Mouse (Mus musculus) forebrain, embryonic 12.5 days (tissue): ENCODE measurements around the gene Spats2. TPM values are rescaled to one million over a fixed set of nuclear protein-coding genes. Genes with fewer than 3 reads are reported as not detected.

Experiments
- ATAC-seq: fragments of 200-750 bp; cut with Nextera tagmentation; 2 replicates; pipeline ENCODE4 v1.8.0; 2017; ENCODE audit warnings: moderate TSS enrichment; ENCODE audit not compliant: low FRiP score
- H3K27ac ChIP-seq: fragments of 300-500 bp; sonication (generic); 2 replicates; pipeline ENCODE4 v1.5.1; 2016; ENCODE audit warnings: mild to moderate bottlenecking
- H3K27me3 ChIP-seq: fragments of 300-500 bp; sonication (generic); 2 replicates; pipeline ENCODE4 v1.6.1; 2016; ENCODE audit warnings: mild to moderate bottlenecking
- H3K36me3 ChIP-seq: fragments of 300-500 bp; sonication (generic); replicated peaks from 2 replicates; pipeline ENCODE4 v1.6.1; 2016; ENCODE audit warnings: mild to moderate bottlenecking
- H3K4me1 ChIP-seq: fragments of 300-500 bp; sonication (generic); 2 replicates; pipeline ENCODE4 v1.6.1; 2016
- H3K4me2 ChIP-seq: fragments of 300-500 bp; sonication (generic); 2 replicates; pipeline ENCODE4 v1.6.1; 2016; ENCODE audit warnings: mild to moderate bottlenecking, moderate library complexity
- H3K4me3 ChIP-seq: fragments of 300-500 bp; sonication (generic); replicated peaks from 2 replicates; pipeline ENCODE4 v1.5.1; 2016; ENCODE audit warnings: mild to moderate bottlenecking
- H3K9ac ChIP-seq: fragments of 300-500 bp; sonication (generic); 2 replicates; pipeline ENCODE4 v1.6.1; 2016; ENCODE audit warnings: mild to moderate bottlenecking
- H3K9me3 ChIP-seq: fragments of 300-500 bp; sonication (generic); 2 replicates; pipeline ENCODE4 v1.6.1; 2016
- WGBS: fragments of 180-500 bp; shearing (Covaris S2); methylation state at CpG from one replicate; pipeline ENCODE4 v1.1.7; 2016; 5-methylcytosine and 5-hydroxymethylcytosine counted together
- polyA plus RNA-seq: library from polyadenylated mRNA; unstranded; fragments of >200 nt; fragmentation: Nextera tagmentation; extraction: Ambion mirVana; gene quantifications from 2 replicates; pipeline ENCODE4 v1.2.1, GENCODE M21; 2016

Gene Spats2
- polyA plus RNA-seq, 1 experiment from 2014 or later, result 69.8 TPM

- Histone ChIP-seq H3K4me1 (peaks cover 57% of the 10 kb centered on the region), H3K9ac (no peak overlapping the region), H3K4me3 (no peak overlapping the region), H3K9me3 (no peaks in the 10 kb centered on the region), H3K4me2 (peak overlapping the region; percentile 46; the same call in 1 of the 2 replicates), H3K27me3 (peaks cover 99% of the 10 kb centered on the region), H3K27ac (no peak overlapping the region), H3K36me3 (no peaks in the 10 kb centered on the region)
- WGBS, result 9% methylated on average over 14 of the region's 14 CpGs
- ATAC-seq, result no peak
Measured at GRCm38 (mm10) chr15:99089069-99089468, 36.6 kb upstream of the Spats2 start.

- Histone ChIP-seq H3K9me3 (no peaks in the 10 kb centered on the region), H3K4me2 (peak within 1 kb of the TSS; percentile 86)
Measured at GRCm38 (mm10) chr15:99092870-99093269, 32.8 kb upstream of the Spats2 start, which contains the start of gene Dnajc22. TSS of gene Dnajc22 (plus strand) at chr15:99093170.

GRCm38 (mm10) chr15:99093291-99094258 lies 32.1 kb upstream of the Spats2 start:
- peaks cover 81% of the 10 kb centered on the region for H3K4me1 ChIP-seq
- H3K27ac ChIP-seq, result peak overlapping the region; percentile 75
- no peaks in the 10 kb centered on the region for H3K9me3 ChIP-seq
- H3K36me3 ChIP-seq, result no peaks in the 10 kb centered on the region
- H3K9ac ChIP-seq, result peak overlapping the region; percentile 57
- 1% methylated on average over 56 of the region's 56 CpGs for WGBS
- H3K27me3 ChIP-seq, result peaks cover 98% of the 10 kb centered on the region
- ATAC-seq, result peak; percentile 50
- H3K4me2 ChIP-seq, result peak overlapping the region; percentile 86
- H3K4me3 ChIP-seq, result peak overlapping the region; percentile 47

More at GRCm38 (mm10) chr15:99092870-99093269, 32.8 kb upstream of the Spats2 start, which contains the start of gene Dnajc22:
- peak within 1 kb of the TSS; percentile 47 for H3K4me3 ChIP-seq
- peaks cover 81% of the 10 kb centered on the region for H3K4me1 ChIP-seq
- peak within 1 kb of the TSS; percentile 57 for H3K9ac ChIP-seq
- WGBS, result 17% methylated on average over 8 of the region's 8 CpGs
- peaks cover 98% of the 10 kb centered on the region for H3K27me3 ChIP-seq
- peak within 1 kb of the TSS; percentile 75 for H3K27ac ChIP-seq
- no peak for ATAC-seq
- no peaks in the 10 kb centered on the region for H3K36me3 ChIP-seq

- Histone ChIP-seq H3K27me3 (peaks cover 98% of the 10 kb centered on the region), H3K4me2 (peak overlapping the region; percentile 39), H3K36me3 (no peaks in the 10 kb centered on the region), H3K4me3 (peak overlapping the region; percentile 19; the same call in 1 of the 2 replicates), H3K4me1 (peaks cover 80% of the 10 kb centered on the region), H3K27ac (no peak overlapping the region), H3K9ac (no peak overlapping the region), H3K9me3 (no peaks in the 10 kb centered on the region)
- WGBS, result under 1% methylated on average over 27 of the region's 27 CpGs
- peak; percentile 57 for ATAC-seq
Measured at GRCm38 (mm10) chr15:99094631-99095270, 31.0 kb upstream of the Spats2 start.

- Histone ChIP-seq H3K4me3 (no peak overlapping the region), H3K4me1 (peaks cover 73% of the 10 kb centered on the region), H3K9me3 (no peaks in the 10 kb centered on the region), H3K27ac (no peak overlapping the region), H3K9ac (no peak overlapping the region), H3K36me3 (no peaks in the 10 kb centered on the region), H3K27me3 (peaks cover 98% of the 10 kb centered on the region), H3K4me2 (peak overlapping the region; percentile 39; the same call in 1 of the 2 replicates)
- no peak for ATAC-seq
- 9% methylated on average over 6 of the region's 6 CpGs for WGBS
Measured at GRCm38 (mm10) chr15:99095356-99095755, 30.4 kb upstream of the Spats2 start.

GRCm38 (mm10) chr15:99096061-99096793 lies 29.5 kb upstream of the Spats2 start:
- no peak overlapping the region for H3K27ac ChIP-seq
- peak overlapping the region; percentile 55; the same call in 1 of the 2 replicates for H3K9ac ChIP-seq
- peaks cover 96% of the 10 kb centered on the region for H3K27me3 ChIP-seq
- H3K9me3 ChIP-seq, result no peaks in the 10 kb centered on the region
- WGBS, result 2% methylated on average over 24 of the region's 24 CpGs
- peak overlapping the region; percentile 42 for H3K4me3 ChIP-seq
- H3K36me3 ChIP-seq, result no peaks in the 10 kb centered on the region
- peak overlapping the region; percentile 73 for H3K4me2 ChIP-seq
- no peak for ATAC-seq
- peaks cover 65% of the 10 kb centered on the region for H3K4me1 ChIP-seq

- Histone ChIP-seq H3K9ac (peak overlapping the region; percentile 55; the same call in 1 of the 2 replicates), H3K27ac (no peak overlapping the region), H3K9me3 (no peaks in the 10 kb centered on the region), H3K36me3 (no peaks in the 10 kb centered on the region), H3K27me3 (peaks cover 93% of the 10 kb centered on the region), H3K4me1 (peaks cover 62% of the 10 kb centered on the region), H3K4me3 (peak overlapping the region; percentile 42), H3K4me2 (peak overlapping the region; percentile 73)
- WGBS, result under 1% methylated on average over 52 of the region's 58 CpGs
- ATAC-seq, result no peak
Measured at GRCm38 (mm10) chr15:99096831-99097500, 28.8 kb upstream of the Spats2 start.

GRCm38 (mm10) chr15:99097840-99098492 lies 27.8 kb upstream of the Spats2 start:
- peak overlapping the region; percentile 42 for H3K4me3 ChIP-seq
- no peaks in the 10 kb centered on the region for H3K36me3 ChIP-seq
- H3K9ac ChIP-seq, result peak overlapping the region; percentile 26
- H3K4me2 ChIP-seq, result peak overlapping the region; percentile 73
- H3K9me3 ChIP-seq, result no peaks in the 10 kb centered on the region
- H3K27ac ChIP-seq, result 0 out of 2 replicates have a peak overlapping the region, but pooled peaks have one; percentile 1
- peaks cover 83% of the 10 kb centered on the region for H3K27me3 ChIP-seq
- H3K4me1 ChIP-seq, result peaks cover 58% of the 10 kb centered on the region
- 0 out of 2 replicates have a peak, but pooled peaks have one; percentile 27 for ATAC-seq
- under 1% methylated on average over 39 of the region's 39 CpGs for WGBS

- H3K4me2 ChIP-seq, result peak overlapping the region; percentile 73
- H3K9me3 ChIP-seq, result no peaks in the 10 kb centered on the region
- no peaks in the 10 kb centered on the region for H3K36me3 ChIP-seq
- no peak for ATAC-seq
- WGBS, result 1% methylated on average over 9 of the region's 9 CpGs
- H3K9ac ChIP-seq, result 0 out of 2 replicates have a peak overlapping the region, but pooled peaks have one; percentile 26
- peaks cover 52% of the 10 kb centered on the region for H3K4me1 ChIP-seq
- peak overlapping the region; percentile 42 for H3K4me3 ChIP-seq
- H3K27ac ChIP-seq, result no peak overlapping the region
- peaks cover 78% of the 10 kb centered on the region for H3K27me3 ChIP-seq
Measured at GRCm38 (mm10) chr15:99098493-99098861, 27.2 kb upstream of the Spats2 start.

- peak; percentile 41; the same call in 1 of the 2 replicates for ATAC-seq
- Histone ChIP-seq H3K4me1 (peaks cover 47% of the 10 kb centered on the region), H3K27me3 (peaks cover 73% of the 10 kb centered on the region), H3K9ac (no peak overlapping the region), H3K27ac (no peak overlapping the region), H3K36me3 (no peaks in the 10 kb centered on the region), H3K9me3 (no peaks in the 10 kb centered on the region), H3K4me2 (peak overlapping the region; percentile 73), H3K4me3 (no peak overlapping the region; the same call in 1 of the 2 replicates)
- WGBS, result 1% methylated on average over 15 of the region's 15 CpGs
Measured at GRCm38 (mm10) chr15:99099139-99099556, 26.6 kb upstream of the Spats2 start.

- no peak for ATAC-seq
- Histone ChIP-seq H3K4me1 (peaks cover 42% of the 10 kb centered on the region), H3K9ac (no peak overlapping the region), H3K36me3 (no peaks in the 10 kb centered on the region), H3K27ac (no peak overlapping the region), H3K9me3 (no peaks in the 10 kb centered on the region), H3K4me3 (no peak overlapping the region), H3K4me2 (no peak overlapping the region), H3K27me3 (peaks cover 65% of the 10 kb centered on the region)
- WGBS, result 47% methylated on average over 3 of the region's 3 CpGs
Measured at GRCm38 (mm10) chr15:99099984-99100383, 25.7 kb upstream of the Spats2 start.
